Mouse (Mus musculus) liver (tissue): ENCODE data around the gene Vmn1r68.

ENCODE experiments used
- DNase-seq: peaks from one replicate; pipeline ENCODE4 v3.0.0-alpha.2; 2020; ENCODE audit warnings: mixed read lengths

Vmn1r68 gene

DNA sequence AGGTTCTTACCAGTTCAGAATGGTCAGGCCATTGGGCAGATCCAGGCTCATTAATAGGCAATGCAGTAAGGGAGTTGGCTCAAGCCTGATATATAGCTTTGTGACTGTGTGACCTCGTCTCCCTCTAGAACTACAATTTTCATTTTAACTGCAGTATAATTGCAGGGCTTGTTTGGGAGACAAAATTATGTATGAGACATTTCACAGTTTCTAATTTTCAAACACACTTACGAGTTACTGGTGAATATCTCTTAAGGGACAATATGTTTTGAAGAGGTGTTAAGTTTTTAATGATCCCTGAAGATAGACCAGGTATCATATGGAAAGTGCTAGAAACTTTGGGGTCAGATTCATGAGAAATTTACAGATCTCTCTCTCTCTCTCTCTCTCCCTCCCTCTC, at the start of gene Vmn1r68:
Gene Vmn1r68, minus strand, starts transcription at position 101 of the 400 bp plus-strand sequence.
- DNase-seq = no peak

DNA sequence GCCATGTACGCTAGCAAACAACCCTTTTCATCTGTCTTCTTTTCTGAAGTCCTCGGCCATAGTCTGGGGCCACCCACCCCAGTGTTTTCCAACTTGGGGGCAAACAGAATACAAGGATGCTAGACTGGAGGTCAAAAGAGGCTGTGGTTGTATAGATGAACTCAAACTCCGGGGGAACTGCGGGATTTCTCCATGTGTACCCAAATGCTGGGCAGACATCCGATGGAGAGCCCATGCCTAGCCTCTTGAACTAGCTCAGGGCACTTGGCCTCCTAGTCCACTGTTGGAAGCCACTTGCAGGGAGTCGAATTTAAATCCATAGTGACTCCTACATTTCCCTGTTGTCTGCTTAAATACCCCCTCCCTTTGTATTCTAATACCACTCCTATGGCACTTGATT, 62.7 kb downstream of the Vmn1r68 start:
- no peak for DNase-seq

DNA sequence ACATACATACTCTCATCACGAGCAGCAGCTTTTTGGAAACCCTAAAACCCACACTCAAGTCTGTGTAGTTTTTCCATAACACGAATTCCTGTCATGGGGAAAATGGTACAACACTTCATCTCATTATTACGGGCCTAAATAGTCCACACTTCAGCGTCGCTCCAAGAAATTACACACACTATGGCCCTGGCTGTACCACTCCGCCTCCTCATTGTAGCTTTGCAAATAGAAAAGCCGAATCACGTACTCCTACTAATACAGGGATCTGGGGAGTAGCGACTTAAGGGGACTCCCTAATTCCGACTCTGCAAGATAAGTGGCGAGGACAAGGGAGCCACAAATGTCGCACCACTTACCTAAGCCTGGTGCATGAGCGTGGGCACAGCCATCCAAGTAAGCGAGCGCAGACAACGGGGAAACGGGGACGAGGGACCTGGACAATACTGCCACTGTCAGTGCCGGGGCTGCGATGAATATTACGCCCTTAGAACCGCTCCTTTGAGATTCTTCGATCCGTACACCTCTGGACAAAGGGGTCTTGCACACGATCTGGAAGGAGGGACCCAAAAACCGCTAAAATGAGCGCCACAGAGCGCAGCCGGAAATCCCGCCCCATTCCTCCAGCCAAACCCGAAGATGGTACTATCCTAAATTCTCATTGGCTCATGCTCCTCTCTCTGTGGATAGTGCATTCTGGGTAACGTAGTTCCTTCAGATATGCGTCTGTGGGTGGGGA, 63.3 kb downstream of the Vmn1r68 start, which contains the start of gene Zik1:
Gene Zik1, minus strand, starts transcription at position 609 of the 736 bp plus-strand sequence.
- DNase-seq = peak; percentile 68

DNA sequence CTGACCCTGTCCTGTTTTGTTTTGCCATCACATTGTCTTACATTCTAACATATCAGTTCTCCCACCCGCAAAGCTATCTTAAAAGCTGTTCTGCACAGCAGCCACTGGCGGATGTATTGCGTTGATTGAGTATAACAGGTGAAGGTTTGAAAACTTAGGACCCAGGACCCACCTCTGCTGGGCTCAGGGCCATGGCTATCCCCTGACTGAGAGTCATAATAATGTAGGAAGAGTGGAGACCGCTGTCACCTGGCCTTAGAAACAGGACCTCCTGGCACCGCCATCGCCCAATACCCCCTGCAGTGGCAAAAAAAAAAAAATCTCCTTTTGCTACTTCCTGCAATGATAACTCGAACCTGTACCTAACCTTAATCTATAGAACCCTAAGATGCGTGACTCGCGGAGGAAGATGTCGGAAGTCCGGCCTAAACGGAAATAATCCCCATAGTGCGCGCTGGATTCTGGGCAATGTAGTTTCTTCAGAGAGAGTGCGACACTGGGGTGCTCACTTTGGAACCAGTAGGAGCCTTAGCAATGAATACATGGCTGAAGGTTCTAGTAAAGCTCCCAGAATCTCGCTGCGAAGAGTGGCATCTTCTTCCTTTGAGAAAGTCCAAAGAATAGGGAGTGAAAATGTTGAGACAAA, 77.6 kb downstream of the Vmn1r68 start:
- DNase-seq = no peak

DNA sequence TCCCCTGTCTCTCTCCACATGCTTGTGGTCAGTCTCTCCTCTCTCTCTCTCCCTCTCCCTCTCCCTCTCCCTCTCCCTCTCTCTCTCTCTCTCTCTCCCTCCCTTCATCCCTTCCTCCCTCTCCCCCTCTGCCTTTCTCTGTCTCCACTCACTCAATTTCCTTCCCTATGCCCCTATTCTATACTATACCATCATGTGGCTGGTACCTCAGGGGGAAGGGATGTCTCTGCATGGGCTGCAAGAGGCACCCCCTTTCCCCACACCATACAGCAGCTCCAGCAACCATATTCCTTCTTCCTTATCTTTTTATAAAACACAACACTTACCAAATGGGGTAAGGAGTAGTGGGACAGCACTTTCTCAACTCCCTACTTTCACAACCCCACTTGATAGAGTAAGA, 78.5 kb downstream of the Vmn1r68 start:
- no peak for DNase-seq

DNA sequence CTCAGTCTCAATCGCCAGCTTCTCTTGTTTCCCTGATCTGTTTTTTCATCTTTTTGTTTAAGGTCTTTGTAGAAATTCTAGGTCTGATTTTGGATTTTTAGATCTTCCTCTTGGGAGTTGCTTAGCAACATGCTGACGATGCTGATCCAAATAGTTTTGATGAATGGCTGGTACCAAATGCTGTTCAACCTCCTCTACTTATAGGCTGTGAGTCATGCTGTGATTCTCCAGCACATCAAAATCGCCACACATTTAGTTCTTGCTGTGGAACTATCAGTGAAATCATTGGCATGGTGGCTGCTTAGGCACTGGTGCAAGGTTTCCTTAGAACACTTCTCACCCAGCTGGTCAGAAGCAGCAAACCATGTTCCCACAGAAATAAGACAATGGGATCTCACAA, 100.1 kb downstream of the Vmn1r68 start:
- no peak for DNase-seq
